Mouse (Mus musculus): ENCODE measurements around the gene Krt81. TPM values are rescaled to one million over a fixed set of nuclear protein-coding genes. Genes with fewer than 3 reads are reported as not detected.

Krt81 gene
- polyA plus RNA-seq (2016; fragmentation: Nextera tagmentation; extraction: Ambion mirVana), result not detected in 2 replicates

DNA sequence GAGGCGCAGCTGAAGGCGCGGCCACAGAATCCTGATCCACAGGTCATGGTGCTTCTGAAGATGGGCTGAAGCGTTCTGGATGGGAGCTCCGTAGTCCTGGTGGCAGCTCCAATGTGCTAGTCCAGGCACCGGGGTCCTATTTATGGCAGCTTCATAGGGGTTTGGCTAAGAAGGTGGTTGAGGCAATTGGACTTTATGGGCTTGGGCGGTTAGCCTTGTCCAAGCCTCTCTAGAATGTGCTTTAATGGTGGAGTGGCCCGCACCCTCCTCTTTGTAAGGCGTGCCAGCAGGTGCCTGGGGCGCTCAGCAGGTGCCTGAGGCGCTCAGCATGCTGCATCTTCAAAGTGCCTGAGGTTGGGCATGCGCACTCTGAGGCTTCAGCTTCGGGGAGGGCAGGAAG is at the start of gene Krt81:
Krt81 (minus strand) TSS at position 101 of the 400 bp plus-strand sequence.
- 79% methylated on average over 13 of the region's 13 CpGs for WGBS
- Histone ChIP-seq H3K27me3 (replicated peaks) (no peaks in the 10 kb centered on the region), H3K36me3 (no peaks in the 10 kb centered on the region), H3K9ac (no peak within 1 kb of the TSS), H3K4me3 (no peak within 1 kb of the TSS), H3K9me3 (no peaks in the 10 kb centered on the region), H3K27ac (no peak within 1 kb of the TSS), H3K4me2 (replicated peaks) (no peak within 1 kb of the TSS), H3K4me1 (no peaks in the 10 kb centered on the region)
- ATAC-seq (ENCODE audit: low FRiP score, low read depth), result no peak

DNA sequence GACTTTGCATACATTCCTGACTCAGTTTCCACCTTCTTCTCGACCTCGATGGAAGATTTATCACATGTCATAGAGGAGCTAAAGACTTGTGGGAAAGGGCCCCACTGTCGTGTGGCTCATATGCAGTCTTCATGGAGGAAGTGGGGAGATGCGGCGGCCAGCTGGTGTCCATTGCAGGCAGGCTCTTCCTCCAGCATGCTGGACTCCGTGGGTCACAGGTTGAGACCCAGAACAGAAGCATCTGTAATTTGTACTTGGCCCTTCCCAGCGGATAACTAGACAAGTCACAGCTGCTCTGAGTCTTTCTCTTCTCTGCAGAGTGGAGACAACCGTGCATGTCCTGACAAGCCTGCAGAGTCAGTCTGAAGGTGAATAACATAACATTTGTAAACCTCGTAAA is 44.7 kb upstream of the Krt81 start:
- H3K27ac ChIP-seq, result no peak overlapping the region
- H3K4me1 ChIP-seq, result no peaks in the 10 kb centered on the region
- no peak overlapping the region for H3K4me2 ChIP-seq (replicated peaks)
- H3K9ac ChIP-seq, result no peak overlapping the region
- H3K9me3 ChIP-seq, result no peaks in the 10 kb centered on the region
- WGBS, result 82% methylated on average over 9 of the region's 9 CpGs
- no peak overlapping the region for H3K4me3 ChIP-seq
- no peak for ATAC-seq (ENCODE audit: low FRiP score, low read depth)
- H3K27me3 ChIP-seq (replicated peaks), result no peaks in the 10 kb centered on the region
- no peaks in the 10 kb centered on the region for H3K36me3 ChIP-seq

DNA sequence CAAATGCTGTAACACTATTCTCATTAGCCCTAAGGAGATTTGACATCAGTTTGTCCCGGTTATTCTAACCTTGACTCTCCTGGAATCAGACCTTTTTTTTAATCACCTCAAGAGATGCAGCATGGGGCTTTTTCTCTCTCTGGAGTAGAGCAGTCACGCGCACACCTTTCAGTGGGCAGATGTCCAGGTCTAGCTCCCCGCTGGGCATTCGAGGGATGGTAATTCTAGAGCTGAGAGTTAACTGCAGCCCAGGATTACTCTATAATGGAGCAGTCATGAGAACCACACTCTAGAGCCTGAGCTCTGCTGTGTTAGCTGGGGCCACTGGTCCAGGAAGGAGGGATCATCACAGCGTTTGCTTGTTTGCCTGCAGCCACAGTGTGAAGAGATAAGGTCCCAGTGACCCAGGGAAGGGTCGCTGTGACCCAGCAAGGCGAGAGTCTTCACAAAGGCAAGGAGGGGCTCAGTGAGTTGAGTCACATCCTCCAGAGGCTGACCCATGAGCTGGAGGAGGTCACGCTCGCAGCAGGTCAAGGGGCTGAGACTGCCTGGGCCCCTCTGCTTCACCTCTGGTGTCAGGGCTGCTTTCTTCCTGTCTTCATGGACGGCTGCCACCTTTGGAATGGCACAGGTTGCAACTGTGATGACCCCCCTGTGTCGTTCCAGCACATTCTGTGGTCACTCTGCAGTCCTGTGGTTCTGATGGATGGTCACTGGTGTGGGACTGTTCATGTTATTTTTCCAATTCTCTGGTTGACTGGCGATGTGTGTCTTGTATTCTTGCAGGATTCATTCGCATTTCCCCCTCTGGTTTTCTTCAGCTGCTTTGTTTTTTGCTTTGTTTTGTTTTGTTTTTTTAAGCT is 43.6 kb upstream of the Krt81 start:
- no peaks in the 10 kb centered on the region for H3K36me3 ChIP-seq
- WGBS, result 74% methylated on average over 14 of the region's 14 CpGs
- H3K9ac ChIP-seq, result no peak overlapping the region
- H3K27ac ChIP-seq, result no peak overlapping the region
- no peak overlapping the region for H3K4me2 ChIP-seq (replicated peaks)
- H3K4me3 ChIP-seq, result no peak overlapping the region
- no peaks in the 10 kb centered on the region for H3K27me3 ChIP-seq (replicated peaks)
- H3K9me3 ChIP-seq, result no peaks in the 10 kb centered on the region
- H3K4me1 ChIP-seq, result no peaks in the 10 kb centered on the region
- no peak for ATAC-seq (ENCODE audit: low FRiP score, low read depth)

DNA sequence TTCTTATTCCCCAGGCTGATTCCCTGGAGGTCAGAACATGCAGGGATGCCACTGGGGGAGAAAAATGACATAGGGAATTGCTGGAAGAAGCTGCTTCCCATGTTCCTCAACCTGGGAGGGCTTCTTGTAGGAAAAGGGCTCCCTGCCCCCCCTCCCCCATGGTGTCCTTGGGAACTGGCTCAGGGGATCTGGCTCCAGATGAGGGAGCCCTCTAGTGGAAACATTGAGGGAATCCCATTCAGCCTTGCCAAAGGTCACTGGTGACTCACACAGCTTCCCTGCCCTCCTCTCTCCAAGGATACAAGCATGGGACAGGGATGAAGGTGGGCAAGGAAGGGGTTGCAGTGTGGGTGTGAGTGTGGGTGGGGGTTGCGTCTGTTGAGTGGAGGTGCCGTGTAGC is 33.6 kb upstream of the Krt81 start:
- no peak for ATAC-seq (ENCODE audit: low FRiP score, low read depth)

DNA sequence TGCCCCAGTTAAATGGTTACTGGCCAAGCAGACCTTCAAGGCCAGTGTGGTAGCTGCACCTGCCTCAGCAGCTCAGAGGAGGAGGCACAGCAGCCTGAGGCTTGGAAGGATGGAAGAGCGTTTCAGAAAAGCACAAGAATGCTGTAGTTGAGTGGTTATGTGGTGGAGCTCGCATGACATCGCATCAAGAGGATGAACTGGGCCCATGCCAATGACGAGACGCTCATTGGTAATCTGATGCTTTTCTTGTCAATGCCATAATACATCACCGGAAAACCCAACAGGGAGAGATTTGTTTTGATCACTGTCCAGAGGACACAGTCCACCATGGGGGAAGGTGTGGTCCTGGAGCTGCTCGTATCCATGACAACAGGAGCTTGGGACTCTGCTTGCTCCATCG is 31.7 kb upstream of the Krt81 start:
- ATAC-seq (ENCODE audit: low FRiP score, low read depth), result no peak
- Histone ChIP-seq H3K9ac (no peak overlapping the region), H3K9me3 (no peaks in the 10 kb centered on the region), H3K4me2 (replicated peaks) (no peak overlapping the region), H3K27ac (no peak overlapping the region), H3K4me1 (no peaks in the 10 kb centered on the region), H3K27me3 (replicated peaks) (no peaks in the 10 kb centered on the region), H3K4me3 (no peak overlapping the region), H3K36me3 (no peaks in the 10 kb centered on the region)
- WGBS, result 85% methylated on average over 8 of the region's 8 CpGs

More for the DNA sequence above, 33.6 kb upstream of the Krt81 start:
- Histone ChIP-seq H3K9me3 (no peaks in the 10 kb centered on the region), H3K4me2 (replicated peaks) (no peak overlapping the region), H3K9ac (no peak overlapping the region), H3K27me3 (replicated peaks) (no peaks in the 10 kb centered on the region), H3K27ac (no peak overlapping the region), H3K4me1 (no peaks in the 10 kb centered on the region), H3K36me3 (no peaks in the 10 kb centered on the region), H3K4me3 (no peak overlapping the region)
- WGBS, result 77% methylated on average over 2 of the region's 2 CpGs

DNA sequence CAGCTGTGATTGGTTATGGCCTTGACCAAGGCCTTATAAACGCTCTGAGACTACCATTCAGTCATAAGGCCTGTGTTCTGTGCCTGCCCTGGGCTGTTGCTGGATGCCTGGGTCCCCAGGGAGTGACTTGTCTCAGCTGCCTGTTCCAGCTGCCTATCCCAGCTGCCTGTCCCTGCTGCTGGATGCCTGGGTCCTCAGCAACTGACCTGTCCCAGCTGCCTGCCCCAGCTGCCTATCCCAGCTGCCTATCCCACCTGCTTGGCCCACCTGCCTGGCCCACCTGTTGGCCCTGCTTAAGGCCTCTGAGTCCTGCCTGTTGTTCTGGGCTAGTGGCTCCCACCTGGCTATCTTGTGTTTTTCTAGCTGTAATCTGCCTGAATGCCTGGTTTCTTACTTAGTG is 30.7 kb upstream of the Krt81 start:
- no peaks in the 10 kb centered on the region for H3K9me3 ChIP-seq
- no peaks in the 10 kb centered on the region for H3K36me3 ChIP-seq
- H3K4me2 ChIP-seq (replicated peaks), result no peak overlapping the region
- no peaks in the 10 kb centered on the region for H3K4me1 ChIP-seq
- no peak overlapping the region for H3K4me3 ChIP-seq
- no peak overlapping the region for H3K27ac ChIP-seq
- 29% methylated on average over 1 of the region's 1 CpGs for WGBS
- no peaks in the 10 kb centered on the region for H3K27me3 ChIP-seq (replicated peaks)
- ATAC-seq (ENCODE audit: low FRiP score, low read depth), result no peak
- no peak overlapping the region for H3K9ac ChIP-seq

DNA sequence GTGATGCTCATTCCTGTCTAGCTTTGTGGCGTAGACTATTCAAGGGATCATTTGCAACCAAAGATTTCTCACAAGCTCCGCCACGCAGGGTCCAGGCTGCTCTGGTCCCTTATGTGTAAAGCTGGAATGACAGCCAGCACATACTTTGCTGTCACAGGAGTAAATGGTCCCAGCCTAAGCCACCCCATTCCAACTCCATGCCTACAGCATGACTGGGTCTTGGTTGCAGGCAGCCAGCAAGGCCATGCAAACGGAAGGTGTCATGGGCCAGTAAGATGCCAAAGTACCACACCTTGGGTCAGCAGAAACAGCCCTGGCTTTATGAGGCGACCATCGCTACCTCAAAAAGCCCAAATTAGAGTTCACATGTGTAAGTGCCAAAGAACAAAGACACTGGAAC is 30.2 kb upstream of the Krt81 start:
- Histone ChIP-seq H3K36me3 (no peaks in the 10 kb centered on the region), H3K9me3 (no peaks in the 10 kb centered on the region), H3K4me3 (no peak overlapping the region), H3K4me1 (no peaks in the 10 kb centered on the region), H3K27ac (no peak overlapping the region), H3K9ac (no peak overlapping the region), H3K4me2 (replicated peaks) (no peak overlapping the region), H3K27me3 (replicated peaks) (no peaks in the 10 kb centered on the region)
- WGBS, result 90% methylated on average over 6 of the region's 6 CpGs
- ATAC-seq (ENCODE audit: low FRiP score, low read depth), result no peak

DNA sequence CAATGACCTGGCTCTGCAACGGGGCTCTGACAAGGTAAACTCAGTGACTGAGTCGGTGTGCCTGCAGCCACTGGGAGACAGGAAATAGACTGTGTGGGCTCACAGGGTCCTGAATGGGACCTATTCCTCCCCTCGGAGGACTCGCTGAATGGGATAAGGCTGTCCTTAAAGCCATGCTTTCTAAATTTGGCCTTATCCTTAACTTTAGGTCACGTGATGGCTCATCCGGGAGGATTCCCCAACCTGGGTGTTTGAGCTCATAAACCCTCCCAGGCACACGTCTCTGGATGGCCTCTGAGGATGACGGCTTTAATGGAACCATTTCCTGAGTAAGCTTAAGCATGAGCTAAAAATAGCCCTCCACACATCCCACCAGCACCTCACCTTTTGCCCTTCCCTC is 29.2 kb upstream of the Krt81 start:
- no peak for ATAC-seq (ENCODE audit: low FRiP score, low read depth)
- no peaks in the 10 kb centered on the region for H3K9me3 ChIP-seq
- H3K36me3 ChIP-seq, result no peaks in the 10 kb centered on the region
- 56% methylated on average over 8 of the region's 8 CpGs for WGBS
- no peaks in the 10 kb centered on the region for H3K27me3 ChIP-seq (replicated peaks)
- H3K27ac ChIP-seq, result no peak overlapping the region
- H3K4me3 ChIP-seq, result no peak overlapping the region
- no peaks in the 10 kb centered on the region for H3K4me1 ChIP-seq
- no peak overlapping the region for H3K4me2 ChIP-seq (replicated peaks)
- no peak overlapping the region for H3K9ac ChIP-seq

DNA sequence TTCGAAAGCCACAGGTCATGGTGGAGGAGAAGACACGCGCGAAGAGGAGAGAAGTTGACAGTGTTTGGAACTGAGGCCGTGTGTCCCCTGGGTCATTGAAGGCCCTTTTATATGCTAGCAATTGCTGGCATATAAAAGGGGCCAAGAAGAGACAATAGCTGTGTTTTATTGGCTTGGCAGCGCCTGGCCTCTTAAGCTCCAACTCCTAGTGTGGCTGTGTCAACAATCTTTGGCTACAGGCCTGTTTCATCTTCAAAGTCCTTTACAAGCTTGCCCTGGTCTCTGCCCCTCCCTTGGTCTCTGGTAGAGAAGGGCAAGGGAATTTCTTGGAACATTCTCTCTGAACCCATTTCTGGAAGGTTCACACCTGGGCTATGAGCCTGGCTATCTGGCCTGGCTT is 27.9 kb upstream of the Krt81 start, which contains the start of gene Krt83:
Krt83 (minus strand) TSS at position 82 of the 400 bp plus-strand sequence.
- H3K27me3 ChIP-seq (replicated peaks), result no peaks in the 10 kb centered on the region
- WGBS, result 32% methylated on average over 6 of the region's 6 CpGs
- no peaks in the 10 kb centered on the region for H3K4me1 ChIP-seq
- no peak within 1 kb of the TSS for H3K27ac ChIP-seq
- no peaks in the 10 kb centered on the region for H3K9me3 ChIP-seq
- no peak within 1 kb of the TSS for H3K4me3 ChIP-seq
- no peak for ATAC-seq (ENCODE audit: low FRiP score, low read depth)
- no peaks in the 10 kb centered on the region for H3K36me3 ChIP-seq
- no peak within 1 kb of the TSS for H3K4me2 ChIP-seq (replicated peaks)
- no peak within 1 kb of the TSS for H3K9ac ChIP-seq

DNA sequence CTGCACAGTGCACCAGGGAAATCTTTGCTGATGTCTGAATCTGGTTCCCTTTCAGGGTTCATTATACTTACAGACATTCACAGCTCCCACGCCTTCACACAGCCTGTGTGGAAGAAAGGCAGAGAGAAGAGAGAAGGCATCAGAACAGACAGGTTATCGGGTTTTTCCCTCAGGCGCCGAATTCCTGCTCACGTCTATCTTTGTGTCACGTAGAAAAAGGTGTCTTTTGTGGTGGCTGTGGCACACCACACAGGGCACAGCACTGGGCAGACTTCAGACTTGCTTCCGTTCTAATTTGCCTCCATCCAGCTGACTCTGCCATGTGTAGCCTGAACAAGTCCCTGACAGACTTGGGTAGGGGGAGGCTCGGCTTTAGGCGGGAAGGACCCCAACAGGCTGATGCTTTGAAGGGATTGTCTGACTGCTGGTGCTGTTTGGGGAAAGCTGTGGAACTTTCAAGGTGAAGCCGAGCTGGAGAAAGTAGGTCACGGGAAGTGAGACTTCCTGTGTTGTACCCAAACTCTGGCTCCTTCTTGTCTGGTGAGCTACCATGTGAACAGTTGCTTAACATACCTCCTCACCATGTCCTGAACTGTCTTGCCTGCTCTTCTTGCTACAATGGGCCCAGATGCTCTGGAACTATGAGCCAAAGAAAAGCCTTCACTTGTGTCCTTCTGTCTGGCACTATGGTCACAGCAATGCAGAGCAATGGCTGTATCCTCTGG is 22.5 kb upstream of the Krt81 start:
- Histone ChIP-seq H3K4me1 (no peaks in the 10 kb centered on the region), H3K4me3 (no peak overlapping the region), H3K36me3 (no peaks in the 10 kb centered on the region), H3K27me3 (replicated peaks) (no peaks in the 10 kb centered on the region), H3K4me2 (replicated peaks) (no peak overlapping the region), H3K27ac (no peak overlapping the region), H3K9ac (no peak overlapping the region), H3K9me3 (no peaks in the 10 kb centered on the region)
- WGBS, result 87% methylated on average over 11 of the region's 11 CpGs
- no peak for ATAC-seq (ENCODE audit: low FRiP score, low read depth)

DNA sequence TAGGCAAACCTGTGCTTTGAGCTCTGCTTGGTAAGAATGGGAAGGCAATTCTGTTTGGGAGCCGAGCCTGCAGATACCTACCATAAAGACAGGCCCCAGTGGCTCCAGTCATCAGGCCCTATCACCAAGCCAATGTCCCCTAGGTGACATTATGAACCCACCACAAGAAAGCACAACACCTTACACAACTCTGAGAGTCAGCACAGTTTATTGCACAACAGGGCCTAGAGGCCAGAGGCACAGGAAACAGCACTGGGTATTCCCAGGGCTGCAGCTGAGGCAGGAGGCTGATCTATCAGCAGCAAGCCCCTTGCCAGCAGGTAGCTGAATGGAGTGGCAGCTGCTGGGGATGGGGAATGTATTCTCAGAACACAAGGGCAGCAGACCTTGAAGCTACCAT is 21.4 kb upstream of the Krt81 start:
- Histone ChIP-seq H3K9me3 (no peaks in the 10 kb centered on the region), H3K4me3 (no peak overlapping the region), H3K27ac (no peak overlapping the region), H3K9ac (no peak overlapping the region), H3K27me3 (replicated peaks) (no peaks in the 10 kb centered on the region), H3K4me2 (replicated peaks) (no peak overlapping the region), H3K36me3 (no peaks in the 10 kb centered on the region), H3K4me1 (no peaks in the 10 kb centered on the region)
- WGBS, result 60% methylated on average over 1 of the region's 1 CpGs
- no peak for ATAC-seq (ENCODE audit: low FRiP score, low read depth)

DNA sequence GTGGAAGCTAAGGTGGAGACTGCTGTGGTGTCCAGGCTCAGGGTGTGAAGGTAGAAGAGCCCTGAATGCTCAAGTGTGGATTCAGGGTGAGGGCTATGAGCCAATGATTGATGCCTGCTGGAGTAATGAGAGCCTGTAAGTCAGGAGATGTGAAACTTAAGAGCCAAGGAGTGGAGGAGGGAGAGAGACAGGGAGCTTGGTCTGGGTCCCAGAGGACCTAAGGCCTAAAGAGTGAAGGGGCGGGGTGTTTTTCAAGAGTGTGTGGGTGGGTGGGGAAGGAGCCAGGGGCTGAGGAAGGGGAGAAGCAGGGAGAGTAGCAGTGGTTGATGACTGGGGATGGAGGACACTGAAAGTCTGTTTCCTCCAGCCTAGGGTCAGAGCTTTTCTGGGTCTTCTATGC is 20.1 kb upstream of the Krt81 start:
- Histone ChIP-seq H3K36me3 (no peaks in the 10 kb centered on the region), H3K27me3 (replicated peaks) (no peaks in the 10 kb centered on the region; the same call in 1 of the 2 replicates), H3K9ac (no peak overlapping the region), H3K4me3 (no peak overlapping the region), H3K4me2 (replicated peaks) (no peak overlapping the region), H3K4me1 (peaks cover 9% of the 10 kb centered on the region), H3K9me3 (no peaks in the 10 kb centered on the region), H3K27ac (no peak overlapping the region)
- no peak for ATAC-seq (ENCODE audit: low FRiP score, low read depth)
- 68% methylated on average over 1 of the region's 1 CpGs for WGBS
